Mouse (Mus musculus): ENCODE results near the gene Slc37a2.
"Not testable (repeated sequence)": the region's sequence is repeated elsewhere in the genome, so short reads cannot be mapped to it uniquely, and the experiment has no call there.

The Slc37a2 gene

DNA sequence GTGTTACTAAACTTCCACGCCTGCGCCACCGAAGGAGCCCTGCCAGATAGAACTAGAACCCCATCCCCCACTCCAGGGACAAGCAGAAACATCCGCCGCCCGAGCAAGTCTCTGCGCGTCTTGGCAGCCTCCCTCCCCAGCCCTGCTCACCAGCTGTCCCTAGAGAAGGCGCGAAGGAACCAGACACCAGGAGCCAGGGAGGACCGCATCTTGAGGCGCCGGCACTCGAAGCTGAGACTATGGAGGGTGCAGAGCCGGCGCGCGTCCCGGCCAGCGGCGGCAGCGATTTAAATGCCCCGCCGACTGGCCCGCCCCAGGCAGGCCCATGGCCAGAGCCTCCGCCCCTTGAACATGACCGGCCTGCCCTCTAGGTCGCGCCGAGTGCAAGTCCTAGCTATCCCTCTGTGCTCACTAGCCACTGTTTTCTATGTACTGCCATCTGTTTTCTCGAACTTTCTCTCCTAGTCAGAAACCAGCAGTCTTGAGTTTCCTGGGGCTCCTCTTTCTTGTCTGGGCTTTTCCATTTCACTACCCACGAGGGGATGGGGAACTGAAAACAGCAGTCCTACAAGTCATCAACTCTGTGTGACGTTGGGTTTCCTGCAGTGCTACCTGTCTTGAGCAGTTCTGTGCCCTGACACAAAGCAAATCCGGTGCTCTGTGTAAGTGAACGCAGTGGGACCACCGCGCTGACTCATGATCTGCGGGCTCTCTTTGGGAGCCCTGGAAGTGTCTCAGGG is at the start of gene Slc37a2:
Slc37a2 (minus strand) TSS at position 590 of the 740 bp plus-strand sequence.
- peak; percentile 60 for DNase-seq (ENCODE audit: low spot score)

DNA sequence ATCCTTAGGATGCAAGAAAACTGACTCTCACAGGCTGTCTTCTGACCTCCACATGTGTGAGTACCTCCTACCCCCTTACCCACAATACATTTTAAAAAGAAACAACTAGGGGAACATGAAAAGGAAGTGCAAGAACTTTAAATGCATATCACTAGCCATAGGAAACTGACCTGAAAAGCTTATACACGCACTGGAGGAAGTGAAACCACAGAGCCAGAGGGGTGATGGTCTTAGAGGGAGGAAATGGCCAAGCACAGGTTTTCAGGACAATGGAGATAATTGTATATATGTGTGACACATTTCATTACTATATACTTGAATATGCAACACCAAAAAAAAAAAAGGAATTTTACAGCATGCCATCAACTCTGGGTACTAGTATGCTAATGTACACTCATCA is 46.2 kb upstream of the Slc37a2 start:
- DNase-seq (ENCODE audit: low spot score) = no peak

GRCm38 (mm10) chr9:37300501-37300900 is 45.0 kb upstream of the Slc37a2 start:
- not testable (repeated sequence) for DNase-seq (ENCODE audit: low spot score)

- no peak for DNase-seq (ENCODE audit: low spot score)
Observed at GRCm38 (mm10) chr9:37295586-37295985, 40.0 kb upstream of the Slc37a2 start.

- DNase-seq (ENCODE audit: low spot score) = no peak
Observed at GRCm38 (mm10) chr9:37266622-37267021, 11.1 kb upstream of the Slc37a2 start.

DNA sequence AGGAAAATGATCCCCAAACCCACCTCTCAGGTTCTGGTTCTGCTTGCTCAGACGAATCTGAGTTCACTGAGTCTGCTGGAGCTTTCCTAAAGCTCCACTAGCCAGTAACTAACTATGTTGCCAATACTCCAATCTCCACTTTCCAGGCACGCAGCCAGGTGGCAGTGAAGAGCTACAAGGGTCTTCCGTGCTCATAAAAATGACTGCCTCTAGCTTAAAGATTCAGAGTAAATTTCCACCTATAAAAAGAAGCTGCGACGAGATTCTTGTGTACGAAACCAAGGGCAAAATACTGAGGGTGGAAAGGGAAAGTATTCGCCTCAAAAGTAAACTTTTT is 319 bp upstream of the Slc37a2 start:
- peak; percentile 60 for DNase-seq (ENCODE audit: low spot score)

GRCm38 (mm10) chr9:37254531-37255110 is 917 bp downstream of the Slc37a2 start:
- DNase-seq (ENCODE audit: low spot score) = no peak

- no peak for DNase-seq (ENCODE audit: low spot score)
Observed at GRCm38 (mm10) chr9:37250631-37251030, 4.9 kb downstream of the Slc37a2 start.

DNA sequence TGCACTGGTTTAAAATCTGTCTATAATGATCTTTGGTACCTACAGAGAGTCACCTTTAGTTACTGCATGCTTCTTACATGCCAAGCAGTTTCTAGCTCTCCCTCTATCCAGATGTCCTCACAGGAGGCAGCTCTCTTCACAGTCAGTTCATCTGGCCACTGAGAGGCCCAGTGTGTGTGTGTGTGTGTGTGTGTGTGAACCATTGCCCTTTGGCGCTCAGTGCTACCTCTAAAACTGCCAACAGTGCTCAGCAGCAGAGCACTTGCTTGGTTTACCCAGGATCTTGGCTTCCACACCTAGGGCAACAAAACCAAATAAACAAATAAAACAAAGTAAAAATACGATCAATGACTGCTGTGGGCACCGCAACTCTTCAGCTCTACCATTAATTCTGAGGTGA is 5.6 kb downstream of the Slc37a2 start:
- no peak for DNase-seq (ENCODE audit: low spot score)

GRCm38 (mm10) chr9:37248381-37248906 is 7.1 kb downstream of the Slc37a2 start:
- DNase-seq (ENCODE audit: low spot score) = no peak

DNA sequence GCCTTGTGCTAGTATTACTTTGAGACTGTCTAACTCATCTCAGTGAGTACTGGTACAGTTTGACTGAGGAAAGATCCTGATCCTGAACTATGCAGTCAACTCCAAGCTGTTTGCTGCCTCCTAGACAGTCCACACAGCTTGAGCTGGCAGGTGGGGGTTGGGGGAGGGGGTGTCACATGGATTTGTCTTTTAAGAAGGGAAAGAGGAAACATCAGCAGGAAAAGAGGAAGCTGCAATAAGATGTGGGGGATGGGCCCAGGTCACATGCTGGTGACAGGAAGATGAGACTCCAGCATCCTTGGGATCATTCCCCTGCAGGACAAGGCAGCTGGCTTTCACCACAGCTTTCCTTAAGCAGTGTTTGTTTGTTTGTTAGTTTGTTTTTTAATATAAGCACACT is 8.1 kb downstream of the Slc37a2 start:
- DNase-seq (ENCODE audit: low spot score) = no peak

DNA sequence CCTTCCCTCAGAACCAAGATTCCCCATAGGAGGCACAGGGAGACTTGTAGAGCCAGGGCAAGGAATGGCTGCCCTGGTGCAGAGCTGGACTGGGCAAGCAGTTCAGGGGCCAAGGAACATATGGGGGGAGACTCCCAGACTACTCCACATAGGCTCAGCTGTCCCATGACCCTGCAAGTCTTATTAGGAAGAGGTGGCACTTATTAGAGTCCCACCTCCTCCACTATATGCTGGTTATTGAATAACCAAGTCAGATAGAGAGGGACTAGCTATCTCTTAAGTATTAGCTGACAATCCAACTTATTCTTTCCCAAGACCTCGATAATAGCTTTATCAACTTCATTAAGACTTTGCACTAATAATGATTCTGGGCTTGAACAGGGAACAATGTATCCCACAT is 9.7 kb downstream of the Slc37a2 start:
- no peak for DNase-seq (ENCODE audit: low spot score)

GRCm38 (mm10) chr9:37245404-37245803 is 10.1 kb downstream of the Slc37a2 start:
- no peak for DNase-seq (ENCODE audit: low spot score)

- DNase-seq (ENCODE audit: low spot score) = no peak
Observed at GRCm38 (mm10) chr9:37244600-37244999, 10.9 kb downstream of the Slc37a2 start.

DNA sequence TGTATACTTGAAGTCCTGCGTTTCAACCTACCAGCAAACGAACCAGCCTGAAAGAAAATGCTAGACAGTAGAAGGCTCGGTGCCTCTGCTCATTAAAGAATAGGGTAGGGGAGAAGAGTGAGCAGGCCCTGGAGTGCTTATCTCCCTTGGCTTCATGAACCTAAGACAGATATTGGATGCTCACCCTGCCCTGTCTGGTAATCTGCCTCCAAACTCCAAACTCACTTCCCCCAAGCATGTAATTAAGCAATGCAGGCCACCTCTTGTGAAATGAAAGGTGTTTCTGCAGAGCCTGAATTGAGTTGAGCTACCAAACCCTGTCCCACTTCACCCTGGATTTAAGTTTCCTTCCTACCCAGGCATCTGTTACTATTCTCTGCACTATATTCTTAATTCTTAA is 12.8 kb downstream of the Slc37a2 start:
- DNase-seq (ENCODE audit: low spot score) = no peak

DNA sequence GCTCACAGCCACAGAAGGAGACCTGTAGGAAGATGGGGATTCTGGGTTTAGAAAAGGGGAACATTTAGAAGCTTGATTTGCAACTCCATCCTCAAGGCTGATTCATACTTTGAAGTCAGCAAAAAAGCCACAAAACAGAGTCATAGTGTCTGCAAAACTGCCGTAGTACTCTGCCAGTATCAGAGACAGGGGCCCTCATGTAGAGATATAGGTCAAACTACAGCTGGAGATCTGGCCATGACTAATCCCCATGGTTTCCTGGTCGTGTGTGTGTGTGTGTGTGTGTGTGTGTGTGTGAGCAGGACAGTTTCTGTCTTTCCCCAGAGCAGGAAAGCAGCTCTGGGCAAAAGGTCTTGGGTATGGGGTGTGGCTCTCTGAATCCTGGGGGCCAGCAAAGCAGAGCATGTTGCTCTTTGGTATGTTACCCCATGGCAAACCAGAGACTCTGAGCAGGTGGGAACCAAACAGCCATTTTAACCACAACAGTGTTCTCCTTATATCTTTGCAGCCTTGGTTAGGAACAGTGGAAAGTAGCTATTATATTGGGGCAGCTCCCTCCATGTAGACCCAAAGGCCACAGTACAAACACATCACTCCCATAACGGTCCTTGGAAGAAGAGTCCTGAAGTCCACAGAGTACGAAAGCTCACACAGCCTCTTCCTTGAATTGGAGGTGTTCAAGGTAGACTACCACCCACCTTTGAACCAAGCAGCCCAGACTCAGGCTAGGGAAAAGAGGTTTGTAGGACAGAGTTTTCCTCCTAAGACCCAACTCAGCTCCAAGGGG is 19.4 kb downstream of the Slc37a2 start:
- peak; percentile 6 for DNase-seq (ENCODE audit: low spot score)

GRCm38 (mm10) chr9:37232201-37233195 is 23.0 kb downstream of the Slc37a2 start:
- no peak for DNase-seq (ENCODE audit: low spot score)

DNA sequence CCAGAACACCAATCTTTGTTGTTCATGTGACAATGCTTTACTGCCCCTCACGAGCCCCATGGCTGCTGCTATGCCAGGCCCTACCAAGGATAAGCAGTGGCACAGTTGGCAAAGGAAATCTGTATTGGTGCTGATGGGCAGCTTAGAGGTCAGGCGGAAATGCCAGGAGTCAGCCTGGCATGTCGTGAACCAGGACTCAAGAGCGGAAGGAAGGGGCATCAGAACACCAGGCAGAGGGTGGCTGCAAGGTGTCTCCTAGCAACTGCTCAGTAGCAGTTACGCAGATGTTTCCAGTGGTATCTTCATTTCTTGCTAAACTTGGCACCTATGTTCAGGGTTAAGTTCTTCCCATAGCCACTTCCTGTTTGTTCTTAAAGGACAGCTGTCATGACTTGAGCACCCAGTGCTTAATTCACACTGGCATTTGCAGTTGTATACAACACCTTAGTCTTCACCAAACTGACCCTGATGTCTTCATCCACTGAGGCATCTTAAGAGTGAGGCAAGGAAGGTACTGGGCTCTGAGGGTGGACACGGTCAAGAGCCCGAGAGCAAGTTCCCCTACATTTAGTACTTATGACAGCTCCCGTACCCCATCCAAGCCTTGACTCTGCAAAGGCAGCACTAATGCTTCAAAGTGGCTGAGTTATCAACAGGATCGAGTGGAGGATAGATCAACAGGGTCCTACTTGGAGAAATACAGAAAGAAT is 24.9 kb downstream of the Slc37a2 start:
- DNase-seq (ENCODE audit: low spot score) = no peak

DNA sequence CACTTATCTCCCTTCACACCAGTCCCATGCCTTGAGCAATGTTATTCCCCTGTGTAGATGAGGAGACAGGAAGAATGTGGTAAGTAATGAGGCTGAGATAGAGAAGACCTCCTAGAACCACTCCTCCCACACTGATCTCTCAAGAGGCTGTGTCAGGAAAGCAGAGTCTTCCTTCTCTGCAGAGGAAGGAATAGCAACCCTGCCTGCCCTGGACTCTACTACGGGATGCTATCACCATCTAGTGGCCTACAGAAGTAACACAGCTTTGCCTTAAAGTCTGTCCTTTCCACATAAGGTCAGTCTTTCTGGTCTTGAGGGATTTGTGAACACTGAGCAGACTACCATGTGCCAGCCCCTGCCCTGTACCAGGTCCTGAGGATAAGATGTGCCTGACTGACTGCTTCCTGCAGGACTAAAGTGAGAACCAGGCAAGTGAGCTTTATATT is 25.6 kb downstream of the Slc37a2 start:
- DNase-seq (ENCODE audit: low spot score) = peak; percentile 62

DNA sequence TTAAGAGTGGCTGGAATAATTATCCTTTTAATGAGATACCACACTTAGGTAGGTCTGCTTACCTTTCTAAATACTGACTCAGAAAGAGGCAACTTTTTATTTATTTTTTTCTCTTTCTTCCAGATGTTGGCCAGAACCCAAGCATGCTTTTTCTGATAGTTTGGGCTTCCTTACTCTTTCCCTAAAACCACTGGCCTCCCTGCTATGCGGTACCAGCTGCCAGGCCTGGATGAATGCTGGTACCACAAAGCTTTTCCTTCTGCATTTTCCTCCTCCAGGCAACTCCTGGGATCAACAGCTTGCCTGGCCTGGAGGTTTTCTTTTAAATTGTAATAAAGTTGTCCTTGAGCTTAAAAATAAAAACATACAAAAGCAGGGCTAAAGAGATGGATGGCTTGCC is 30.0 kb downstream of the Slc37a2 start:
- no peak for DNase-seq (ENCODE audit: low spot score)

DNA sequence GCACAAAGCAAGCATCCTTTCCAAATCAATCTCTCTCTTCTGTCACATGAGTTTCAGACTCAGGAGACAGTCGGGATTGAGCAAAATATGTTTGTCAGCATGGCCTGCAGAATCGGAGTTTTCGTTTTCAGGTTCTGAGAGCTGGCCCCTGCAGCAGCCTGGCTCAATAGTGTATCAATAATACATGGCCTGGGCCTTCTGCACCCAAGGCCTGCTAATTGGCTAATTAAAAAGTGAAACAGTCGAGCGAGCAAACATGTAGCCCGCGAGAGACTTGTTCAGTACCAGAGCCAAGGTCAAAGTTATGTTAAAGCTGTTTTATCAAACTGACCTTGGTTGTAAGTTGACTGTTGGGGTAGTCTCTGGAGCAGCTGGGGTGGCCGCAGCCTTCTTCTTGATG is 34.8 kb downstream of the Slc37a2 start:
- DNase-seq (ENCODE audit: low spot score) = no peak

All from MN1 (cell line).